Mouse (Mus musculus) cerebellum, adult 8-10 months (tissue): ENCODE results near the gene Ankrd63.
"Not testable (repeated sequence)": the region's sequence is repeated elsewhere in the genome, so short reads cannot be mapped to it uniquely, and the experiment has no call there.

Source experiments
- DNase-seq: peaks from one replicate; pipeline ENCODE4 v3.0.0; 2022

Gene Ankrd63

DNA sequence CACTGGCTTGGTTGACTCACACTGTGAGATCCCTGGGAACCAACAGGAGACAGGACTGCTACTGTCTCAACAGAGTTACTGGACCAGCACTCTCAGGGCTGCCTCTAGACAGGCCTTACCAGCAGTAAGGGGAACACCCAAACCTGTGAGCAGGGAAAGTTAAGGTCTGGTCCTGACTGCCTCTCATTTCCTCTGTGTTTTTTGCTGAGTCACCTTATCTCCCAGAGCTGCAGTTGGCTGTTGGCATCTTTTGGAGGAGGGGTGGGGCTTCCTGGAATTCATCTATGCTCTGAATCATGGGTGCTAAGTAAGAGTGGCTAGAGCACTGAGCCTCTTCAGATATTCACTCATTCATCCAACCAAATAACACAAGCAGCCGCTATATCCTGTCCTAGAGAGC, 44.7 kb downstream of the Ankrd63 start:
- DNase-seq = no peak

DNA sequence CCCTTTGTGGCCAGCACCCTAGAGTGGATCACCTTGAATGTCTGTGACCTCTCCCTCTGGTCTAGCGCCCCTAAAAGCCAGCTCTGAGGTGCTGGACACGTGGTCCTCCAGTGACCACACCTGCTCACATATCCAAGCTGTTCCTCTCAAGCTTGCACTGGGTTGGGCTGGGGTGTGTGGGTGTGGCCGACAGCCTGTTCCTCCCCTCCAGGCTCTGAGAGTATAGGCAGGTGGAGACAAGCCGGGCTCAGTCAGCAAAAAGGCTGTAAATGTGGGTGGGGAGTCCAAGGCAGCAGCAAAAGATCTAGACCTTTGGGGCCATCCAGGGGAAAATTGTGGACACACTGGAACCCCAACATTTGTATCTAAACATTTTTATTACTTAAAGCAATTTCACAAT, 45.3 kb downstream of the Ankrd63 start:
- DNase-seq = no peak

DNA sequence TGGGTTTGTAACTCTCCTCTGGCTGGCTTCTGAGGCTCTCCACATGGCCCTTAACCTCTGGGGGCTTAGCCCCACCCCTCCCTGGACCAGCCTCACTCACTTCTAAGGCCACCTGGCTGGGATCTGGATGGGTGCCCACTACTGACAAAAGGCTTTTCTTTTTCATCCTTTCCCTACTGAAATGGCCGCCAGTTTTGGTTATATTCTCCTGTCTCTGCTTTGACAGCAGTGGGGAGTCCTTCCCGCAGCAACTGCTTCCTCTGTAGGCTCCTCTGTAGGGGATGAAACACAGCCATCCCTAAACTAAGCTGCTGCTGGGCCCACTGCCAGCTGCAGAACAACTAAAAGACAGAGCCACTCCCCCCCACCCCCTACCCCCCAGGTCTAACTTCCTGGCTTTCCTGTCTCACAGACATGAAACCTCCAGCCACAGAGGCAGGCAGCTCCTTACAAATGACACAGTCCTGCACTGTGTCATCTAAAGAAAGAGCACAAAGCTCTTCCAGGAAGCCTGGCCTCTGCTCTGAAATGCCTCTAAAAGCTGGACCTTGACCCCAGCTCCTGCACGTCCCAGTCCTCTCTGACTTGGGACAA, 47.0 kb downstream of the Ankrd63 start:
- DNase-seq = no peak

DNA sequence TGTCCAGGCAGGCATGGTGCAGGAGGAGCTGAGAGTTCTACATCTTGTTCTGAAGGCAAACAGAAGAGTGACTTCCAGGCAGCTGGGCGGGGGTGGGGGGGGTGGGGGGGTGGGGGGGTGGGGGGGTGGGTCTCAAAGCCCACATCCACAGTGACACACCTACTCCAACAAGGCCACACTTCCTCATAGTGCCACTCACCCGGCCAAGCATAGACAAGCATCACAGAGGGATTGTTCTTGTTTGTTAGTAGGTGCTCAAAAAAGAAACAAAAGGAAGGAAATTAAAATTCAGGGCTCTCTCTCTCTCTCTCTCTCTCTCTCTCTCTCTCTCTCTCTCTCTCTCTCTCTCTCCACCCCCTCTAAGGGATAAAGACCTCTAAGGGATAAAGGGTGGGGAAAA, 53.1 kb downstream of the Ankrd63 start:
- not testable (repeated sequence) for DNase-seq
